Mouse (Mus musculus): ENCODE measurements at regions not wholly inside any gene's neighbourhood (a gene's known extent, or its start where the extent isn't known, plus 50 kb on each side); places are given as distances from the start of the nearest gene placed in this dataset.
A peak's percentile ranks its signal among the peaks of the same experiment; 100 is the strongest.

DNA sequence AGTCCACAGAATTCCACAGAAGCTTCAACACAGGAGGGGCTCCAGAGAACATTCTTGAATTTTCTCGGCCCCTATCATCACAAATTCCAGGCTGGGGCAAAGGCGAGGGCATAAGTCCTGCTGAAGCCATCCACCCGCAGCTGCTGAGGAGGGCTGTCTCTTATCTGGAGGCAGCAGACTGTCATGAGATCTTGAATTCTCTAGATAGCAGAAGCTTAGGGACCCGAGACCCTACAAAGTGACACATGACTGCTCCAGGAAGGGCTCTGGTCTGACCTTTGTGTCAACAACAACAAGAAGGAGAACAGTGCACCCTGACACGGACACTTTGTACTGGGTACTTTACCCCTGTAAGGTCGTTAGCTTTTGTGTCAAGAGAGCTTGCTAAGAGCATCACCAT, 57.2 kb downstream of the Lao1 start:
- Histone ChIP-seq H3K36me3 (no peaks in the 10 kb centered on the region), H3K9me3 (no peaks in the 10 kb centered on the region), H3K4me3 (no peak overlapping the region), H3K27me3 (no peaks in the 10 kb centered on the region), H3K4me1 (peaks cover 20% of the 10 kb centered on the region; the same call in 1 of the 2 replicates), H3K4me2 (replicated peaks) (no peak overlapping the region), H3K27ac (peak overlapping the region; percentile 83), H3K9ac (no peak overlapping the region)
- no peak for ATAC-seq (ENCODE audit: insufficient number of reproducible peaks, insufficient read depth, low FRiP score, low TSS enrichment)
- WGBS = 58% methylated on average over 6 of the region's 6 CpGs

- no peak overlapping the region for H3K4me3 ChIP-seq
- 41% methylated on average over 12 of the region's 12 CpGs for WGBS
- no peak overlapping the region for H3K9ac ChIP-seq
These were observed 57.8 kb downstream of the Lao1 start for GRCm38 (mm10) chr4:119019013-119019781.

DNA sequence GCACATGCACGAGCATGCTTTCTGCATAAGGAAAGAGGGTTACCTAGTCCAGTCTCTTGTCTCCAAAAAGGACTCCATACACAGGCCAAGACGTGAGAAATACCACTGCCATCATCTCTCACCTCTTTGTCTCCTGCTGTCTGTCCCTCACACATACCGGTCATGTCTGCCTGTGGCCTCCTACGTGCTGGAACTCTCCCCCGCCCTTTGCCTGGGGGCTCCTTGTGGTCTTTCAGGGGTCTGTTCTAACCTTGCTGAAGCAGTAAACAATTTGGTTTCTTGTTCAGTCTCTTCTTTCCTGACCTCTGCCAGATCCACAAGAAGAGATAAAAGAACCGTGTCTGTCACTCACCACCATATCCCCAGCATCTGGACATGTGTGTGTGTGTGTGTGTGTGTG, 61.0 kb downstream of the Lao1 start:
- Histone ChIP-seq H3K9ac (no peak overlapping the region), H3K4me1 (peaks cover 20% of the 10 kb centered on the region; the same call in 1 of the 2 replicates), H3K4me3 (no peak overlapping the region), H3K9me3 (no peaks in the 10 kb centered on the region), H3K4me2 (replicated peaks) (no peak overlapping the region), H3K27me3 (no peaks in the 10 kb centered on the region), H3K36me3 (no peaks in the 10 kb centered on the region), H3K27ac (peak overlapping the region; percentile 12; the same call in 1 of the 2 replicates)
- ATAC-seq (ENCODE audit: insufficient number of reproducible peaks, insufficient read depth, low FRiP score, low TSS enrichment) = no peak
- 35% methylated on average over 6 of the region's 6 CpGs for WGBS

More at GRCm38 (mm10) chr4:119019013-119019781, 57.8 kb downstream of the Lao1 start:
- Histone ChIP-seq H3K36me3 (no peaks in the 10 kb centered on the region), H3K27me3 (no peaks in the 10 kb centered on the region), H3K4me2 (replicated peaks) (peak overlapping the region; percentile 25; the same call in 1 of the 2 replicates), H3K4me1 (peaks cover 20% of the 10 kb centered on the region; the same call in 1 of the 2 replicates), H3K27ac (peak overlapping the region; percentile 83), H3K9me3 (no peaks in the 10 kb centered on the region)
- ATAC-seq (ENCODE audit: insufficient number of reproducible peaks, insufficient read depth, low FRiP score, low TSS enrichment) = peak; percentile 62

DNA sequence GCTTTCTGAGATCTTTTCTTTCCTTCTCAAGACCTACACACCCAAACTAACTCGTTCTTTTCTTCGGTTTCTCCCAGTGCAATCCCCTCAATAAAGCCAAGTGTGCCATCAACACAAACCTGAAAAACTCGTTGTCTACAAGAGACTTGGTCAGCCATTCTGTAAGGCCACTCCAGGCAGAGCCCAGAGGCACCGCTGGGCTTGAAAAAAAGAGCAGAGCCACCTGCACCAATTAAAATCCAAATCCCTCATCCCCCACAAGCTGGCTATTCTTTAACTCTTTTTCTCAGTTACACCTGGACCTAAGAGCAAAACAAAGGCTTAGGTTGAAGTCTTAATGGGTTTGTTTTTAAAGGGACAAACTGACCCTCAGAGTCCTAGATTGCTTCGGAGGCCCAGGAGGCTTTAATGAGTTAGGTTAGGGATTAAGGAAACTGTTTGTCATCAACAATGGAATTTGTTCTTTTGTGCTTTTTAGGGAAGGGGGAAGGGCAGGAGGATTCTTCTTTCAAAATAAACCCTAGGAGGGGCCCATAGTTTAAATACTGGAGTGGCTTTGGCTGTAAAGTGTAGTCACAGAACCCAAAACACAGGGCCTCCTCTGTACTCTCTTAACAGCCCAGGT, 65.0 kb downstream of the Lao1 start:
- Histone ChIP-seq H3K27me3 (no peaks in the 10 kb centered on the region), H3K4me2 (replicated peaks) (no peak overlapping the region), H3K36me3 (no peaks in the 10 kb centered on the region), H3K9ac (no peak overlapping the region), H3K4me3 (no peak overlapping the region), H3K4me1 (peaks cover 10% of the 10 kb centered on the region; the same call in 1 of the 2 replicates), H3K27ac (no peak overlapping the region), H3K9me3 (no peaks in the 10 kb centered on the region)
- 15% methylated on average over 5 of the region's 5 CpGs for WGBS
- ATAC-seq (ENCODE audit: insufficient number of reproducible peaks, insufficient read depth, low FRiP score, low TSS enrichment) = no peak

GRCm38 (mm10) chr4:119028208-119028821, 66.9 kb downstream of the Lao1 start:
- WGBS = 36% methylated on average over 8 of the region's 8 CpGs
- Histone ChIP-seq H3K36me3 (no peaks in the 10 kb centered on the region), H3K4me1 (peaks cover 4% of the 10 kb centered on the region; the same call in 1 of the 2 replicates), H3K27ac (no peak overlapping the region), H3K9me3 (no peaks in the 10 kb centered on the region), H3K9ac (no peak overlapping the region), H3K27me3 (no peaks in the 10 kb centered on the region), H3K4me2 (replicated peaks) (no peak overlapping the region), H3K4me3 (no peak overlapping the region)
- ATAC-seq (ENCODE audit: insufficient number of reproducible peaks, insufficient read depth, low FRiP score, low TSS enrichment) = no peak

DNA sequence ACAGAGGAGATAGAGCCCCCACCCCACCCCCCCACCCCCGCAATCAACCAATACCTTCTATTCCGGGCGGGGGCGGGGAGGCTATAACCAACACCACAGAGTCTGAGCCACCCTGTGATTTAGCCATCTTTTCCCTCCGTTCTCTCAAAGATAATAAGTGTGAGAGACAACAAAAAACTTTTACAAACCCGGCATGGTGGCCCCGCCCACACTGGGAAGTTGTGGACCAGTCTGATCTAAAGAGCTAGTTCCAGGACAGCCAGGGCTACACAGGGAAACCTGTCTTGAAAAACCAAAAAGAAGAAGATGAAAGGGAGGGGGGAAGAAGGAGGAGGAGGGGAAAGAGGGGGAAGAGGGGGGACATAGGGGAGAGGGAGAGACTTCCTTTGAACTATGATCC, 67.7 kb downstream of the Lao1 start:
- H3K9me3 ChIP-seq = no peaks in the 10 kb centered on the region

DNA sequence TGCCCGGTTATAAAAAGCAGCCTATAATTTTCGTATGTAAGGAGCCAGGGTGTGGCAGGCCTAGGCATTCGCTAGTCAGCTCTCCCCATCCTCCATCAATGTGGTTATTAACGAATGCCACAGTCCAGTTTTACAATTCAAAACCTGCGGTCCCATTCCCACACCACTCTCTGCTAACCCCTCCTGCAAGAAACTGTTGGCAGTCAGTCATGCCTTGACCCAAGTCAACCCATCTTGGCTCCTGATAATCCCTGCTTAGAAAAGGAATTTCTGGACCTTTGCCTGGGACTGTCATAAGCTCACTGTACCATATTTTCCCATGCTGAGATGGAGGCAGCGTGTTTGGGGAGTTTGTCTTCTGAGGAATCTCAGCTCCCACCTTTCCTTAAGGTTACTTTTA, 68.4 kb downstream of the Lao1 start:
- H3K27ac ChIP-seq = no peak overlapping the region
- H3K36me3 ChIP-seq = no peaks in the 10 kb centered on the region
- H3K9me3 ChIP-seq = no peaks in the 10 kb centered on the region
- no peak overlapping the region for H3K9ac ChIP-seq
- no peak overlapping the region for H3K4me2 ChIP-seq (replicated peaks)
- peaks cover 4% of the 10 kb centered on the region; the same call in 1 of the 2 replicates for H3K4me1 ChIP-seq
- no peak for ATAC-seq (ENCODE audit: insufficient number of reproducible peaks, insufficient read depth, low FRiP score, low TSS enrichment)
- WGBS = 85% methylated on average over 6 of the region's 6 CpGs
- no peak overlapping the region for H3K4me3 ChIP-seq
- H3K27me3 ChIP-seq = no peaks in the 10 kb centered on the region

More for the DNA sequence above, 67.7 kb downstream of the Lao1 start:
- no peak overlapping the region for H3K27ac ChIP-seq
- H3K4me3 ChIP-seq = no peak overlapping the region
- no peak overlapping the region for H3K9ac ChIP-seq
- no peaks in the 10 kb centered on the region for H3K27me3 ChIP-seq
- no peak overlapping the region for H3K4me2 ChIP-seq (replicated peaks)
- WGBS = 66% methylated on average over 7 of the region's 7 CpGs
- ATAC-seq (ENCODE audit: insufficient number of reproducible peaks, insufficient read depth, low FRiP score, low TSS enrichment) = no peak
- H3K4me1 ChIP-seq = peaks cover 4% of the 10 kb centered on the region; the same call in 1 of the 2 replicates
- no peaks in the 10 kb centered on the region for H3K36me3 ChIP-seq

DNA sequence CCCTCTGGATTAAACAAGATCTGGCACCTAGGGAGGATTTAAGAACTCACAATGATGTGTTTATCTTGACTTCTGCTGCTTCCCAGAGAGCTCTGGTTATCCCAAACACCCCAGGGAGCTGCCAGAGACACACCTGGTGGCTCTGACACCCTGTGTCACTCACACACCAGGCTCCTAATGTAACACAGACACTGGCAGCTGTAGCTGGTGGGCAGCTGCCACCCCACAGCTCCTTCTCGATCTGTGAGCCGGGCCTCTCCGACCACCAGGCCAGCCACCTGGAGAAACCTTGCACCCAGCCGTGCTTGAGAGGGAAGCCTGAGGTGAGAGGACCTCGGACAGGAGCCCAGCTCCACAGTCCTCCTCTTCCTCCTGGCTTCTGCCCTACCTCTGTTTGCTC, 69.5 kb downstream of the Lao1 start:
- H3K9me3 ChIP-seq = no peaks in the 10 kb centered on the region
- H3K4me3 ChIP-seq = no peak overlapping the region
- ATAC-seq (ENCODE audit: insufficient number of reproducible peaks, insufficient read depth, low FRiP score, low TSS enrichment) = no peak
- no peak overlapping the region for H3K9ac ChIP-seq
- no peaks in the 10 kb centered on the region for H3K36me3 ChIP-seq
- no peak overlapping the region for H3K27ac ChIP-seq
- H3K27me3 ChIP-seq = no peaks in the 10 kb centered on the region
- H3K4me2 ChIP-seq (replicated peaks) = no peak overlapping the region
- peaks cover 4% of the 10 kb centered on the region; the same call in 1 of the 2 replicates for H3K4me1 ChIP-seq
- WGBS = 39% methylated on average over 5 of the region's 5 CpGs

- H3K4me3 ChIP-seq = no peak overlapping the region
- no peak overlapping the region for H3K9ac ChIP-seq
- H3K9me3 ChIP-seq = no peaks in the 10 kb centered on the region
- no peak overlapping the region for H3K4me2 ChIP-seq (replicated peaks)
- no peaks in the 10 kb centered on the region for H3K27me3 ChIP-seq
- 42% methylated on average over 4 of the region's 4 CpGs for WGBS
- no peaks in the 10 kb centered on the region for H3K36me3 ChIP-seq
- no peak overlapping the region for H3K27ac ChIP-seq
- H3K4me1 ChIP-seq = peaks cover 4% of the 10 kb centered on the region; the same call in 1 of the 2 replicates
- ATAC-seq (ENCODE audit: insufficient number of reproducible peaks, insufficient read depth, low FRiP score, low TSS enrichment) = no peak
These were observed 71.6 kb downstream of the Lao1 start for GRCm38 (mm10) chr4:119033006-119033405.

GRCm38 (mm10) chr4:119036582-119036981, 71.9 kb upstream of the Slc2a1 start:
- Histone ChIP-seq H3K36me3 (no peaks in the 10 kb centered on the region), H3K9me3 (no peaks in the 10 kb centered on the region), H3K4me1 (no peaks in the 10 kb centered on the region), H3K4me2 (replicated peaks) (no peak overlapping the region), H3K4me3 (no peak overlapping the region), H3K9ac (no peak overlapping the region), H3K27me3 (no peaks in the 10 kb centered on the region), H3K27ac (no peak overlapping the region)
- ATAC-seq (ENCODE audit: insufficient number of reproducible peaks, insufficient read depth, low FRiP score, low TSS enrichment) = no peak
- 87% methylated on average over 5 of the region's 5 CpGs for WGBS

DNA sequence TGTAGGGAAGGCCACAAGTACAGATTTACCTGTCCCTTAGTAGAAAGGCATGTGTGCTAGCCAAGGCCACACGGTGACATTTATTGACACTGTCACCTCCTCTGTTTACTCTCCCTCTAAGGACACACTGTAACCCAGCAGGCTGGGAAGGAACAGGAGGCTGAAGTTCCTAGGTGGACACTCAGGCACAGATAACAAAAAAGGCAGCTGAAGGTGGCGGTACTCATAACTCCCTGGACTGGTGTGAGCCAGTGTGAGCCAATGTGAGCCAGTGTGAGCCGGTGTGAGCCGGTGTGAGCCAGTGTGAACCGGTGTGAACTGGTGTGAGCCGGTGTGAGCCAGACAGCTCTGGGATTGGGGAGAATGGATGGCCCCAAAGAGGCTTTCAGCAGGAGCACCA, 68.5 kb upstream of the Slc2a1 start:
- Histone ChIP-seq H3K9ac (no peak overlapping the region), H3K27ac (no peak overlapping the region), H3K4me3 (no peak overlapping the region), H3K4me1 (no peaks in the 10 kb centered on the region), H3K9me3 (no peaks in the 10 kb centered on the region), H3K27me3 (no peaks in the 10 kb centered on the region), H3K36me3 (no peaks in the 10 kb centered on the region), H3K4me2 (replicated peaks) (no peak overlapping the region)
- no peak for ATAC-seq (ENCODE audit: insufficient number of reproducible peaks, insufficient read depth, low FRiP score, low TSS enrichment)
- WGBS = 95% methylated on average over 6 of the region's 6 CpGs

DNA sequence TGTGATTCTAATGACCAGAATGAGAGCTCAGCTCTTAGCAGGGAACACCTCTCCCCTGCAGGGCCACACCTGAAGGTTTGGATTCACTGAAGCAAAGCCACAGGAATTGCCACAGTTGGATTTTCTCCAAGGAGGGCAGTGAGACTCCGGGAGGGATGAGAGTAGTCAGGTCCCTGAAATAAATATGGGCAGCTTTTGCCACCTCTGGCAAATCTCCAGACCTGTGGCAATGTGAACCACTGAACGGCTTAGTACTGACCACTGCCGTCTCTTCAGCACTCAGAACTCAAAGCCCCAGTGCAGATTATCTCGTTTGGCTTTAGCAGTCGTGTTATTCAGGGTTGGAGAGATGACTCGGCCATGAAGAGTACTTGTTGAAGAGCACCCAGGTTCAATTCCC, 66.9 kb upstream of the Slc2a1 start:
- H3K9ac ChIP-seq = no peak overlapping the region
- no peak for ATAC-seq (ENCODE audit: insufficient number of reproducible peaks, insufficient read depth, low FRiP score, low TSS enrichment)
- H3K36me3 ChIP-seq = no peaks in the 10 kb centered on the region

More for the DNA sequence above, 66.9 kb upstream of the Slc2a1 start:
- H3K9me3 ChIP-seq = no peaks in the 10 kb centered on the region
- WGBS = 71% methylated on average over 6 of the region's 6 CpGs
- no peaks in the 10 kb centered on the region for H3K4me1 ChIP-seq
- no peak overlapping the region for H3K4me3 ChIP-seq
- no peak overlapping the region for H3K27ac ChIP-seq
- no peaks in the 10 kb centered on the region for H3K27me3 ChIP-seq
- H3K4me2 ChIP-seq (replicated peaks) = no peak overlapping the region

All from embryonic facial prominence, embryonic 12.5 days (tissue).